Mouse (Mus musculus) small intestine, adult 2 months (tissue): Measurements from ENCODE around the gene Apol8. TPM values are rescaled to one million over a fixed set of nuclear protein-coding genes. Genes with fewer than 3 reads are reported as not detected.
A peak's percentile ranks its signal among the peaks of the same experiment; 100 is the strongest.
"Not testable (repeated sequence)": the region's sequence is repeated elsewhere in the genome, so short reads cannot be mapped to it uniquely, and the experiment has no call there.

Experiments used
- H3K27ac ChIP-seq: fragments of 200-500 bp; 2 replicates; pipeline ENCODE4 v1.5.1; 2012; ENCODE audit warnings: low read depth, low read length, control low read depth, inconsistent platforms; ENCODE audit not compliant: insufficient read depth
- H3K27me3 ChIP-seq: fragments of 200-500 bp; 2 replicates; pipeline ENCODE4 v1.6.1; 2012; ENCODE audit warnings: mild to moderate bottlenecking, moderate library complexity, low read length, inconsistent platforms; ENCODE audit not compliant: control insufficient read depth, insufficient read depth
- H3K36me3 ChIP-seq: fragments of 200-500 bp; 2 replicates; pipeline ENCODE4 v1.6.1; 2012; ENCODE audit warnings: mild to moderate bottlenecking, low read length, control low read depth, inconsistent platforms; ENCODE audit not compliant: control insufficient read depth, insufficient read depth
- H3K4me1 ChIP-seq: fragments of 200-500 bp; 2 replicates; pipeline ENCODE4 v1.6.1; 2012; ENCODE audit warnings: low read length, inconsistent platforms, mixed read lengths; ENCODE audit not compliant: control insufficient read depth, insufficient read depth, insufficient read length
- H3K4me3 ChIP-seq: fragments of 200-500 bp; 2 replicates; pipeline ENCODE4 v1.5.1; 2012; ENCODE audit warnings: low read depth, mild to moderate bottlenecking, control low read depth, inconsistent platforms, low read length, moderate library complexity
- CTCF ChIP-seq: fragments of 200-500 bp; IDR thresholded peaks from 2 replicates; pipeline ENCODE4 v1.5.1; 2012; ENCODE audit warnings: low read depth, mild to moderate bottlenecking, control low read depth, inconsistent platforms, low read length, moderate library complexity, mixed read lengths; ENCODE audit not compliant: insufficient replicate concordance, insufficient read length; ENCODE audit errors: extremely low read depth
- POLR2A ChIP-seq: fragments of 200-500 bp; IDR thresholded peaks from 2 replicates; pipeline ENCODE4 v1.6.1; 2012; ENCODE audit warnings: low read depth, mild to moderate bottlenecking, control low read depth, inconsistent platforms, low read length, moderate library complexity
- WGBS: fragments of 180-500 bp; shearing (Covaris S2); methylation state at CpG from one replicate; pipeline ENCODE4 v1.1.7; 2018; 5-methylcytosine and 5-hydroxymethylcytosine counted together
- polyA plus RNA-seq: library from polyadenylated mRNA; depleted of rRNA; stranded (reverse); fragments of >200 nt; gene quantifications from 2 replicates; pipeline ENCODE4 v1.2.3, GENCODE M21; 2012

Gene Apol8
- polyA plus RNA-seq, 1 experiment = 0.10 TPM

- H3K4me1 ChIP-seq = peaks cover 2% of the 10 kb centered on the region; the same call in 1 of the 2 replicates
- H3K27ac ChIP-seq = no peak overlapping the region
- H3K27me3 ChIP-seq = no peaks in the 10 kb centered on the region
- H3K36me3 ChIP-seq = no peaks in the 10 kb centered on the region
- no peak overlapping the region for H3K4me3 ChIP-seq
- WGBS = 95% methylated on average over 10 of the region's 10 CpGs
- TF ChIP-seq POLR2A = no peak
- no peak for TF ChIP-seq CTCF
Observed at GRCm38 (mm10) chr15:77749717-77750116, 7.1 kb downstream of the Apol8 start.

- Histone ChIP-seq H3K36me3 (no peaks in the 10 kb centered on the region), H3K27ac (no peak overlapping the region), H3K27me3 (no peaks in the 10 kb centered on the region), H3K4me1 (peaks cover 2% of the 10 kb centered on the region; the same call in 1 of the 2 replicates), H3K4me3 (no peak overlapping the region)
- WGBS = 82% methylated on average over 3 of the region's 3 CpGs
- no peak for TF ChIP-seq CTCF
- TF ChIP-seq POLR2A = no peak
Observed at GRCm38 (mm10) chr15:77748414-77748813, 8.4 kb downstream of the Apol8 start.

DNA sequence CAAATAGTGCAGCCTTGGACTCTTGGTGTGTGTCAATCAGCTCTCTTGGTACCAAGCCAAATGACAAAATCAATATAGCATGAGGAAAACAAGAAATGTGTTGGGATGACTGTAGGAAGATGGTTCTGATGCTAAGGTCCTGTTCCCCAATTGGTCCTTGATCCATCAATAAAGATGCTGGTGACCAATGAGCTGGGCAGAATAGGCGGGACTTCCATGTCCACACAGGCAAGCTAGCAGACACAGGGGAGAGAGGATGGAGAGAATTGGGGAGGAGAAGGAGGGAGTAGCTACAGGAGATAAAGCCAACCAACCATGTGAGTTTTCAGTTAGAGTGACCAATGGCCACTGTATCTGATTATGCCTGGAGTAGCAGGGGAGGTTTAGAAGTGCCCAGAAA is 10.5 kb downstream of the Apol8 start:
- TF ChIP-seq POLR2A = no peak
- TF ChIP-seq CTCF = no peak
- H3K4me3 ChIP-seq = no peak overlapping the region
- H3K36me3 ChIP-seq = no peaks in the 10 kb centered on the region
- H3K27ac ChIP-seq = no peak overlapping the region
- 96% methylated on average over 1 of the region's 1 CpGs for WGBS
- no peaks in the 10 kb centered on the region for H3K27me3 ChIP-seq
- peaks cover 2% of the 10 kb centered on the region; the same call in 1 of the 2 replicates for H3K4me1 ChIP-seq

DNA sequence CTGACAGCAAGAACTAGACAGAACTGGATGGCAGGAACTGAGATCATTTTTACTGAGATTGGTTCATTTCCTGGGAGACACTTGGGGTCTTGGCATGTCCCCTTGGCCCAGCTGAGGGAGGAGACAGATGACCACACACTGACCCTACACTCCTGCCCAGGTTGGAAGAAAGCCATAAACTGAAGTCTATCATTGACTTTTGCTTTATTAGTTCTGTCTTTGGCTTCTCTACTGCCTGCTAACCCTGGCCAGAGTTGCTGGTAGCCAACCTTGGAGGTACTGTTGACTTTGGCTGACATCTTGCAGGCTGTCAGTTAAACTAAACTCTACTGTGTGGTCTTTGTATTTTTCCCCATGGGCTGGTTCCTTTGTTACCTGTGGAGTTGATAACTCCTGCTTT is 11.7 kb downstream of the Apol8 start:
- no peaks in the 10 kb centered on the region for H3K27me3 ChIP-seq
- H3K4me1 ChIP-seq = peaks cover 5% of the 10 kb centered on the region; the same call in 1 of the 2 replicates
- no peak overlapping the region for H3K4me3 ChIP-seq
- no peaks in the 10 kb centered on the region for H3K36me3 ChIP-seq
- TF ChIP-seq CTCF (no peak), POLR2A (no peak)
- H3K27ac ChIP-seq = no peak overlapping the region

- 65% methylated on average over 5 of the region's 5 CpGs for WGBS
- no peaks in the 10 kb centered on the region for H3K27me3 ChIP-seq
- TF ChIP-seq CTCF = no peak
- TF ChIP-seq POLR2A = no peak
- no peaks in the 10 kb centered on the region for H3K36me3 ChIP-seq
- H3K27ac ChIP-seq = no peak overlapping the region
- H3K4me1 ChIP-seq = peaks cover 5% of the 10 kb centered on the region; the same call in 1 of the 2 replicates
- H3K4me3 ChIP-seq = no peak overlapping the region
Observed at GRCm38 (mm10) chr15:77744632-77745031, 12.2 kb downstream of the Apol8 start.

DNA sequence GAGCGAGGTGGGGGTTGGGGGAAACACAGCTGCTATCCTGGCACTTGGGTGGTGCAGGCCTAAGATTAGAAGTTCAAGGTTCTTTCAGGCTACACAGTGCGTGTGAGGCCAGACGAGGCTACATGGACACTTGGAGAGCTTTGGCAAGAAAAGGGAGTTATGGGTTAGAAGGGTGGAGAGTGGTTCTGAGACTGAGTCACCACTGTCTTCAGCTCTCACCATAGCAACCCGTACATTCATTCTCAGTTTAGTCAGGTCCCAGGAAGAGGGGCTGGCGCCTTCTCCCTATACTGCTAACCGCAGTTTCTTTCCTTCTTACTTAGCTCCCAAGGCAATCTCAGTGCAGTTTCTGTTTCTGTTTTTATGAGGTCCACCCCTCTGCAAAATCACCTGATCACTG is 15.2 kb downstream of the Apol8 start:
- H3K27me3 ChIP-seq, H3K4me1 ChIP-seq, H3K36me3 ChIP-seq: not testable (repeated sequence)
- H3K4me3 ChIP-seq = peak overlapping the region; percentile 10; the same call in 1 of the 2 replicates
- WGBS = 18% methylated on average over 6 of the region's 6 CpGs
- H3K27ac ChIP-seq = peak overlapping the region; percentile 83

DNA sequence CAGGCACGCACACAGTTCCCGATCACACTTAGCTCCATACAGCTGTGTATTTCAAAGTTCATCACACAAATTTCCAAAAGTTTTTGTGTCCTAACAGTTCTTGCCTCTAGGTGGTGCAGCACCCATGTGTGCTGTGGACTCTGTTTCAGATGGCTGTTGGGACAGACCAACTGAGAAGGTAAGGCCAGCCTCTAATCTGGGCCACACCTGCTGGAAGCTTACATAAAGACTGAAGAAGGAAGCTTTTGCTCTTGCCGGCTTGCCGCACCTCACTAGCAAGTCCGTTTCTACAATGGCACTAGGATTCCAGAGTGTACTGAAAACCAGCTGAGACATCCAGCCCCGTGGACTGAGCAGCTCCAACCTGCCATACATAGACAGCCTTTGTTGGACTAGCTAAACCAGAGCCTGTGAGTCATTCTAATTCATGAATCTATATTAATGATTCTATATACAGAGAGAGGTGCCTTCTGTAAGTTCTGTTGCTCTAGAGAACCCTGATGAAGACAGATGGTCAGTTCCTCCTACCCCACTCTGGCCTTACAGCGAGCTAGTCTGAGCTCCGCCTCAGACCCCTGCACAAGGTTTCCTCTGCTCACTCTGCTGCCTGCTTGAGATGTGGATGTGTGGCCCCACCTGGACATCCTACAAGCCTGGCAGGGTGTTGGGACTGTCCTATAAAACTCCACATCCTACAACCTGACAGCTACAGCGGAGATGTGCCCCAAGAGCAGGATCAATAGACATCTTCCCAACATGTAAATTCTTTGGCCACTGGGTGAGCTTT is 16.1 kb downstream of the Apol8 start:
- Histone ChIP-seq H3K27ac (peak overlapping the region; percentile 83), H3K4me1 (peaks cover 2% of the 10 kb centered on the region; the same call in 1 of the 2 replicates), H3K36me3 (no peaks in the 10 kb centered on the region), H3K27me3 (no peaks in the 10 kb centered on the region), H3K4me3 (peak overlapping the region; percentile 49)
- TF ChIP-seq POLR2A (no peak), CTCF (0 out of 2 replicates have a peak, but pooled peaks have one; percentile 4)
- WGBS = 40% methylated on average over 9 of the region's 9 CpGs

- Histone ChIP-seq H3K4me3 (peak overlapping the region; percentile 40), H3K4me1 (peaks cover 13% of the 10 kb centered on the region; the same call in 1 of the 2 replicates), H3K27ac (peak overlapping the region; percentile 65)
- not testable (repeated sequence) for H3K27me3 ChIP-seq, H3K36me3 ChIP-seq
- 30% methylated on average over 4 of the region's 4 CpGs for WGBS
Observed at GRCm38 (mm10) chr15:77733903-77734302, 22.9 kb downstream of the Apol8 start.

DNA sequence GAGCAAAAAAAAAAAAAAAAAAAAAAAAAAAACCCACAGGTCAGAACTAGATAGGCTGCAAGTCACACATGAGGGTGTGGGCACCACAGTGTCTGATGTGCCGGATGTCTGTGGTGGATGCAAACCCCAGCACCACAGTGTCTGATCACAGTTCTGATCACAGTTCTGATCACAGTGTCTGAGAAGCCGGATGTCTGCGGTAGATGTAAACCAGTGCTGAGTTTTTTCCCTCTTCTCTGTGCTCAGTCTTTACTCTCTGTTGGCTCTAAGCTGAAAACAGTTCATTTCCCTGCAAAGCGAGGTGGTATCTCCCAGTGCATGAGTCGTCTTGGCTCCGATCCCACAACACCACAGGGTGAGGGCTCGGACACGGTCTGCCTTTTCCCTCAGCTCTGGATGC is 23.4 kb downstream of the Apol8 start:
- not testable (repeated sequence) for H3K27me3 ChIP-seq, H3K36me3 ChIP-seq
- peaks cover 13% of the 10 kb centered on the region; the same call in 1 of the 2 replicates for H3K4me1 ChIP-seq
- peak overlapping the region; percentile 40; the same call in 1 of the 2 replicates for H3K4me3 ChIP-seq
- H3K27ac ChIP-seq = peak overlapping the region; percentile 65
- 41% methylated on average over 8 of the region's 8 CpGs for WGBS

GRCm38 (mm10) chr15:77732851-77733250 is 24.0 kb downstream of the Apol8 start:
- not testable (repeated sequence) for H3K36me3 ChIP-seq, H3K4me3 ChIP-seq, H3K27me3 ChIP-seq
- 89% methylated on average over 10 of the region's 10 CpGs for WGBS
- peak overlapping the region; percentile 5 for H3K27ac ChIP-seq
- H3K4me1 ChIP-seq = peaks cover 13% of the 10 kb centered on the region; the same call in 1 of the 2 replicates
